Comparison of ENCODE assay signal across 27 mouse cellular contexts in genomic region chr7:34224308-34224707, GRCm38 (mm10). TPM values are rescaled to one million over a fixed set of nuclear protein-coding genes. Genes with fewer than 3 reads are reported as not detected.
"Had no signal": no experiment of that assay in that cellular context is flagged by ENCODE, and none has a peak within 500 bp of the region (broad histone marks: within the 10 kb centered on the region; RNA-seq: fewer than 3 reads in every experiment).

No protein-coding gene starts in this region.

- H3K4me2 ChIP-seq: liver, embryonic 12.5 days; liver, embryonic 15.5 days; lung, embryonic 15.5 days; neural tube, embryonic 12.5 days; neural tube, embryonic 15.5 days had no signal

- H3K9ac ChIP-seq: liver, embryonic 12.5 days; liver, embryonic 15.5 days; lung, embryonic 15.5 days; neural tube, embryonic 12.5 days; neural tube, embryonic 15.5 days had no signal

- H3K4me3 ChIP-seq: left cerebral cortex, adult 2 months; liver, embryonic 12.5 days; liver, embryonic 15.5 days; lung, embryonic 15.5 days; neural tube, embryonic 12.5 days; neural tube, embryonic 15.5 days had no signal

- ATAC-seq: intestine, postnatal 0 days; liver, embryonic 12.5 days had no signal

- H3K9me3 ChIP-seq: liver, embryonic 12.5 days; liver, embryonic 15.5 days; lung, embryonic 15.5 days; neural tube, embryonic 12.5 days; neural tube, embryonic 15.5 days had no signal

- H3K27me3 ChIP-seq: liver, embryonic 12.5 days; liver, embryonic 15.5 days; lung, embryonic 15.5 days; neural tube, embryonic 12.5 days; neural tube, embryonic 15.5 days had no signal

- DNase-seq: kidney, adult 8-10 months; layer of hippocampus, postnatal 36 days; lung, adult 18-20 months; lung, postnatal 10 days; lung, postnatal 36 days; midbrain, embryonic 14.5 days; right cerebral cortex, adult 18-20 months; right cerebral cortex, postnatal 14 days; right cerebral cortex, postnatal 4 days; thymus, adult 2 months; thymus, postnatal 14 days; thymus, postnatal 4 days had no signal

- H3K27ac ChIP-seq: kidney, postnatal 0 days; left cerebral cortex, adult 2 months; liver, embryonic 12.5 days; liver, embryonic 15.5 days; lung, embryonic 15.5 days; neural tube, embryonic 12.5 days; neural tube, embryonic 15.5 days; stomach, postnatal 0 days had no signal

RNA-seq across cellular contexts. Expression of gene Gm6096, which starts 26.5 kb away (rescaled TPM):
- total RNA-seq: layer of hippocampus, adult 8-10 months; layer of hippocampus, postnatal 10 days; layer of hippocampus, postnatal 36 days; left cerebral cortex, adult 2 months; left cerebral cortex, postnatal 10 days; left cerebral cortex, postnatal 36 days; midbrain, postnatal 0 days had no signal
- polyA plus RNA-seq: intestine, postnatal 0 days; limb, embryonic 11.5 days; liver, embryonic 12.5 days; liver, embryonic 15.5 days; midbrain, postnatal 0 days; neural tube, embryonic 12.5 days; neural tube, embryonic 15.5 days; stomach, postnatal 0 days; thymus, adult 2 months had no signal
